Mouse (Mus musculus): Measurements from ENCODE around the gene Snd1. TPM values are rescaled to one million over a fixed set of nuclear protein-coding genes. Genes with fewer than 3 reads are reported as not detected.

Snd1 gene
- polyA plus RNA-seq, 1 experiment from 2014 or later, result 143 TPM

GRCm38 (mm10) chr6:28583399-28583798 lies 108.5 kb downstream of the Snd1 start:
- no peak for ATAC-seq (ENCODE audit: low FRiP score, low read depth)
- 77% methylated on average over 2 of the region's 2 CpGs for WGBS

GRCm38 (mm10) chr6:28586806-28587205 lies 111.9 kb downstream of the Snd1 start:
- H3K4me3 ChIP-seq, result no peak overlapping the region
- H3K9me3 ChIP-seq, result no peaks in the 10 kb centered on the region
- WGBS, result 80% methylated on average over 3 of the region's 3 CpGs
- ATAC-seq (ENCODE audit: low FRiP score, low read depth), result no peak
- peaks cover 1% of the 10 kb centered on the region; the same call in 1 of the 2 replicates for H3K36me3 ChIP-seq
- H3K4me2 ChIP-seq (replicated peaks), result no peak overlapping the region
- 0 out of 2 replicates have a peak, but pooled peaks cover 7% of the 10 kb centered on the region for H3K4me1 ChIP-seq
- H3K27me3 ChIP-seq, result no peaks in the 10 kb centered on the region
- no peak overlapping the region for H3K27ac ChIP-seq
- H3K9ac ChIP-seq, result no peak overlapping the region

More at GRCm38 (mm10) chr6:28583399-28583798, 108.5 kb downstream of the Snd1 start:
- no peak overlapping the region for H3K4me2 ChIP-seq (replicated peaks)
- H3K27ac ChIP-seq, result no peak overlapping the region
- H3K9me3 ChIP-seq, result no peaks in the 10 kb centered on the region
- H3K27me3 ChIP-seq, result no peaks in the 10 kb centered on the region
- H3K4me3 ChIP-seq, result no peak overlapping the region
- H3K9ac ChIP-seq, result no peak overlapping the region
- H3K4me1 ChIP-seq, result 0 out of 2 replicates have a peak, but pooled peaks cover 7% of the 10 kb centered on the region
- no peaks in the 10 kb centered on the region for H3K36me3 ChIP-seq

GRCm38 (mm10) chr6:28588494-28589171 lies 113.7 kb downstream of the Snd1 start:
- H3K4me3 ChIP-seq, result no peak overlapping the region

GRCm38 (mm10) chr6:28592323-28592893 lies 117.5 kb downstream of the Snd1 start:
- Histone ChIP-seq H3K27me3 (no peaks in the 10 kb centered on the region), H3K4me1 (0 out of 2 replicates have a peak, but pooled peaks cover 3% of the 10 kb centered on the region), H3K4me3 (no peak overlapping the region), H3K27ac (no peak overlapping the region), H3K4me2 (replicated peaks) (no peak overlapping the region), H3K36me3 (peaks cover 13% of the 10 kb centered on the region; the same call in 1 of the 2 replicates), H3K9ac (no peak overlapping the region), H3K9me3 (no peaks in the 10 kb centered on the region)
- WGBS, result 96% methylated on average over 3 of the region's 3 CpGs
- no peak for ATAC-seq (ENCODE audit: low FRiP score, low read depth)

More at GRCm38 (mm10) chr6:28588494-28589171, 113.7 kb downstream of the Snd1 start:
- no peaks in the 10 kb centered on the region for H3K9me3 ChIP-seq
- no peak overlapping the region for H3K4me2 ChIP-seq (replicated peaks)
- H3K9ac ChIP-seq, result no peak overlapping the region
- 0 out of 2 replicates have a peak, but pooled peaks cover 3% of the 10 kb centered on the region for H3K4me1 ChIP-seq
- H3K27ac ChIP-seq, result no peak overlapping the region
- ATAC-seq (ENCODE audit: low FRiP score, low read depth), result no peak
- H3K36me3 ChIP-seq, result peaks cover 9% of the 10 kb centered on the region; the same call in 1 of the 2 replicates
- H3K27me3 ChIP-seq, result no peaks in the 10 kb centered on the region
- 84% methylated on average over 5 of the region's 5 CpGs for WGBS

- no peak overlapping the region for H3K27ac ChIP-seq
- no peak for ATAC-seq (ENCODE audit: low FRiP score, low read depth)
- no peaks in the 10 kb centered on the region for H3K9me3 ChIP-seq
- 83% methylated on average over 3 of the region's 3 CpGs for WGBS
- no peak overlapping the region for H3K9ac ChIP-seq
- no peaks in the 10 kb centered on the region for H3K4me1 ChIP-seq
- peaks cover 13% of the 10 kb centered on the region; the same call in 1 of the 2 replicates for H3K36me3 ChIP-seq
- H3K27me3 ChIP-seq, result no peaks in the 10 kb centered on the region
- H3K4me3 ChIP-seq, result no peak overlapping the region
- H3K4me2 ChIP-seq (replicated peaks), result no peak overlapping the region
Observed at GRCm38 (mm10) chr6:28593708-28594107, 118.8 kb downstream of the Snd1 start.

- no peak overlapping the region for H3K4me3 ChIP-seq
- H3K36me3 ChIP-seq, result peaks cover 13% of the 10 kb centered on the region; the same call in 1 of the 2 replicates
- no peaks in the 10 kb centered on the region for H3K27me3 ChIP-seq
- ATAC-seq (ENCODE audit: low FRiP score, low read depth), result no peak
- H3K4me1 ChIP-seq, result no peaks in the 10 kb centered on the region
- H3K9ac ChIP-seq, result no peak overlapping the region
- no peak overlapping the region for H3K27ac ChIP-seq
- H3K4me2 ChIP-seq (replicated peaks), result no peak overlapping the region
- WGBS, result 96% methylated on average over 4 of the region's 4 CpGs
- H3K9me3 ChIP-seq, result no peaks in the 10 kb centered on the region
Observed at GRCm38 (mm10) chr6:28594759-28595158, 119.8 kb downstream of the Snd1 start.

- no peak overlapping the region for H3K4me3 ChIP-seq
- peaks cover 13% of the 10 kb centered on the region; the same call in 1 of the 2 replicates for H3K36me3 ChIP-seq
- no peaks in the 10 kb centered on the region for H3K4me1 ChIP-seq
- ATAC-seq (ENCODE audit: low FRiP score, low read depth), result no peak
- no peaks in the 10 kb centered on the region for H3K9me3 ChIP-seq
- WGBS, result 79% methylated on average over 1 of the region's 1 CpGs
- no peak overlapping the region for H3K9ac ChIP-seq
- H3K27me3 ChIP-seq, result no peaks in the 10 kb centered on the region
- H3K4me2 ChIP-seq (replicated peaks), result no peak overlapping the region
- no peak overlapping the region for H3K27ac ChIP-seq
Observed at GRCm38 (mm10) chr6:28595231-28595630, 120.3 kb downstream of the Snd1 start.

DNA sequence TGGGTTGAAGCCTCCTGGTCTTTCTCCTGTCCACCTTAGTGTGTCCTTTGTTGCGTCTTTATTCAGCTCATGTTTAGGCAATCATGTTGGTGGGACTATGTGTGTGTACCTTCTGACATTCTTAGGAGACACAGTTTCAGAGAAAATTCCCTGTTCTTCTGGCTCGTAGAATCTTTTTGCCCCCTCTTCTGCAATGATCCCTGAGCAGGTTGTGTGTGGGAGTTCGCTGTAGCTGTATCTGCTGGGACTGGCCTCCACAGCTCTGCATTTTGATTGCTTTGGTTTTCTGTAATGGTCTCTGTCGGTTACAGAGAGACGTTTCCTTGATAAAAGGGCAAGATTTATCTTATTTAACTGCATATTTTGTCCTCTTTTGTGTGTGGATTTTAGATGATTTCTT lies 122.3 kb downstream of the Snd1 start:
- Histone ChIP-seq H3K4me1 (peaks cover 7% of the 10 kb centered on the region), H3K27ac (no peak overlapping the region), H3K9me3 (no peaks in the 10 kb centered on the region), H3K36me3 (peaks cover 7% of the 10 kb centered on the region; the same call in 1 of the 2 replicates), H3K27me3 (no peaks in the 10 kb centered on the region), H3K4me2 (replicated peaks) (no peak overlapping the region), H3K9ac (no peak overlapping the region), H3K4me3 (no peak overlapping the region)
- ATAC-seq (ENCODE audit: low FRiP score, low read depth), result no peak
- WGBS, result 93% methylated on average over 5 of the region's 5 CpGs

DNA sequence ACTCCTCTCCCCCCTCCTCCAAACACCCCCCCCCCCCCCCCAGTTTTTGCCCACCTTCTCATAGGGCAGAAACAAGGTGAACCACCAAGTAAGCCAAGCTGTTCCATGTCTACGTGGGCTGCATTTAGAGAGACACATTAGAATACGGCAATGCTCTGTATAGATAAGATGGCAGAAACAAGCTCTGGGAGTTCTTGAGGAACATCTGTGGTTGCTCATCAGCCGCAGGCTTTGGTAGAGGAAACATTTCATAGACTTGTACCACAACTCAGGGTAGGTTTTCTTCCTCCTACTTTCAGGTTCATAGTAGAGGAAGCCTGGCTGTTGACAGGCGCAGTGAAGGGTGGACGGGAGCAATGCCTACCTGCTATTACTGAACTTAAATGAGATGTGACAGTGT lies 124.2 kb downstream of the Snd1 start:
- Histone ChIP-seq H3K4me1 (peaks cover 16% of the 10 kb centered on the region), H3K27me3 (no peaks in the 10 kb centered on the region), H3K4me3 (no peak overlapping the region), H3K4me2 (replicated peaks) (no peak overlapping the region), H3K9me3 (no peaks in the 10 kb centered on the region), H3K9ac (no peak overlapping the region), H3K27ac (no peak overlapping the region), H3K36me3 (0 out of 2 replicates have a peak, but pooled peaks cover 4% of the 10 kb centered on the region)
- 93% methylated on average over 5 of the region's 5 CpGs for WGBS
- no peak for ATAC-seq (ENCODE audit: low FRiP score, low read depth)

DNA sequence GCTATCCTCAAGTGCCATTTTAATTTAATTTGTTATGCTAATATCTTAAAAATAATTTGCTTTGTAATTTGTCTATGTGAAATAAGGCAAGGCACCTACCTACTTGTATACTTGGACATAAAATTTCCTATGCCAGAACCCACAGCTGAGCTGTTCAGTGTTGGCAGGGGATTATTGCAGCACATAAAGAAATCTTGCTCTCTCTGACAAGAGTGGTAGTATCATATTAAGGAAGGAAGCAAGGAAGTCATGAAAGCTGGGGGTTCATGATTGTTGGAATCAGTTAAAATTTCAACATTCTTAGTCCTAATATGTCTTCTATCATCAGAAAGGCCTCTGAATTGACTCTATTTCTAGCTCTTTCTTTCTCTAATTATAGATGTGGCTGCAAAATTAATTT lies 125.5 kb downstream of the Snd1 start:
- no peak for ATAC-seq (ENCODE audit: low FRiP score, low read depth)
- no peaks in the 10 kb centered on the region for H3K9me3 ChIP-seq
- no peaks in the 10 kb centered on the region for H3K27me3 ChIP-seq
- no peak overlapping the region for H3K9ac ChIP-seq
- no peak overlapping the region for H3K27ac ChIP-seq
- peaks cover 19% of the 10 kb centered on the region for H3K4me1 ChIP-seq
- H3K4me3 ChIP-seq, result no peak overlapping the region
- H3K4me2 ChIP-seq (replicated peaks), result no peak overlapping the region
- no peaks in the 10 kb centered on the region for H3K36me3 ChIP-seq

DNA sequence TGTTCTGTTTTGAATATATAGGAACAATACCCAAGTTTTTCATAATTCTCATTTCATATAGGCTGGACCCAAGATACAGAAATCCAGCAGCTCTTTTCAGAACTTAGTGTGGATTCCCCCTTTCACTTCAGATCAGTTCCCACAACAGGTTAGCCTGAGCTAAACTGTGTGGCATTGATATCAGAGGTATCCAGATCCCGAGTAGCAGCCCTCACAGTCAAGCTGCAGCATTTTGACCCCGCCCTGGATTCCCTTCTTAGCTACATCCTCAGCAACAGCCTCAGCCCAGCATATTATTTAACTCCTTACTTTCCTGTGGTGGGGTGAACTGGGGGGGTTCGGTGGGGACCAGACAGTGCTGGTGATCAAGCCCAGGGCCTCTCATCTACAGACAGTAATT lies 128.5 kb downstream of the Snd1 start:
- no peak for ATAC-seq (ENCODE audit: low FRiP score, low read depth)
- H3K4me2 ChIP-seq (replicated peaks), result no peak overlapping the region
- no peaks in the 10 kb centered on the region for H3K36me3 ChIP-seq
- no peak overlapping the region for H3K27ac ChIP-seq
- 74% methylated on average over 3 of the region's 3 CpGs for WGBS
- no peaks in the 10 kb centered on the region for H3K27me3 ChIP-seq
- no peak overlapping the region for H3K4me3 ChIP-seq
- no peak overlapping the region for H3K9ac ChIP-seq
- H3K9me3 ChIP-seq, result no peaks in the 10 kb centered on the region
- peaks cover 19% of the 10 kb centered on the region for H3K4me1 ChIP-seq

DNA sequence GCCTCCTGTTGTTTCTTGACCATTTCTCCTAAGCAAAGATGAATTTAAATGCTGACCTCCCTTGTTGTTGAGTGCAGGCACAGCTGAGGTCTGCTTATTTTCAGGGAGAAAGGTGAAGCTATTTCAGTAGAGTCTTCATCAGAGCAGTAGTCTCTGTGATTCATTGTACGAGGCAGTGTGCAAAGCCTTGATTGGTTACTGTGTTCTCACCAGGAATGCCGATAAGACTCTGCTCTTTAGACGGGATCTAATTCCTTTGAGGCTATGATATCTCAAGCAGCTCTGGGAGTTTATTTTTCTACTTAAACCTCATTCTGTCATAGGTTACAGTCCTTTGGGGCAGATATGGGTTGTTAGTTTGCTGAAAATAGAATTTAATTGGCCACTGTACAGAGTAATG lies 128.9 kb downstream of the Snd1 start:
- Histone ChIP-seq H3K36me3 (no peaks in the 10 kb centered on the region), H3K9me3 (no peaks in the 10 kb centered on the region), H3K27ac (no peak overlapping the region), H3K4me2 (replicated peaks) (no peak overlapping the region), H3K9ac (no peak overlapping the region), H3K4me1 (peaks cover 19% of the 10 kb centered on the region), H3K27me3 (no peaks in the 10 kb centered on the region), H3K4me3 (no peak overlapping the region)
- 59% methylated on average over 3 of the region's 3 CpGs for WGBS
- no peak for ATAC-seq (ENCODE audit: low FRiP score, low read depth)
